Mouse (Mus musculus): Measurements from ENCODE around the gene Csrnp3. TPM values are rescaled to one million over a fixed set of nuclear protein-coding genes. Genes with fewer than 3 reads are reported as not detected.
"Not testable (repeated sequence)": the region's sequence is repeated elsewhere in the genome, so short reads cannot be mapped to it uniquely, and the experiment has no call there.

Csrnp3 gene
- under 1 TPM; 0.34 to 0.39 TPM for total RNA-seq (2021)
- polyA plus RNA-seq (2012; rRNA removed) = 0.04 and 0.23 TPM in 2 replicates
- long read RNA-seq = 0 reads

- H3K27me3 ChIP-seq (ENCODE audit: control insufficient read depth, insufficient read depth, low read length) = 0 out of 2 replicates have a peak, but pooled peaks cover 4% of the 10 kb centered on the region
- no peak within 1 kb of the TSS for H3K9ac ChIP-seq (ENCODE audit: low read depth, low read length)
- intact Hi-C loops (cut with DNase I) = no loop called here
- H3K79me2 ChIP-seq (replicated peaks; ENCODE audit: control insufficient read depth, insufficient read depth, low read length) = no peaks in the 10 kb centered on the region
- H3K36me3 ChIP-seq (ENCODE audit: control insufficient read depth, insufficient read depth, low read length) = no peaks in the 10 kb centered on the region
- no peak within 1 kb of the TSS for H3K27ac ChIP-seq
- TF ChIP-seq POLR2A (IDR thresholded peaks at IDR 0.05; ENCODE audit: insufficient read depth, low read depth, low read length) = no peak
- TF ChIP-seq EP300 (IDR thresholded peaks at IDR 0.05; ENCODE audit: insufficient read depth, low read depth, low read length) = no peak
- no peak for TF ChIP-seq CTCF (IDR thresholded peaks at IDR 0.05)
- DNase-seq = peak in 1 of 2 experiments; percentile 10
- 5% methylated on average over 6 of the region's 6 CpGs for WGBS
- H3K4me3 ChIP-seq = peak within 1 kb of the TSS; percentile 17; the same call in 1 of the 2 replicates
- no peaks in the 10 kb centered on the region for H3K4me1 ChIP-seq (ENCODE audit: control insufficient read depth, insufficient read depth, low read length)
Observed at GRCm38 (mm10) chr2:65845551-65845950, at the start of gene Csrnp3. TSS of gene Csrnp3 (plus strand) at chr2:65845767.

- Histone ChIP-seq H3K79me2 (replicated peaks; ENCODE audit: control insufficient read depth, insufficient read depth, low read length) (no peaks in the 10 kb centered on the region), H3K4me1 (ENCODE audit: control insufficient read depth, insufficient read depth, low read length) (no peaks in the 10 kb centered on the region), H3K27me3 (ENCODE audit: control insufficient read depth, insufficient read depth, low read length) (no peaks in the 10 kb centered on the region), H3K36me3 (ENCODE audit: control insufficient read depth, insufficient read depth, low read length) (no peaks in the 10 kb centered on the region), H3K4me3 (no peak overlapping the region), H3K27ac (no peak overlapping the region), H3K9ac (ENCODE audit: low read depth, low read length) (no peak overlapping the region)
- no peak for DNase-seq
- TF ChIP-seq CTCF (IDR thresholded peaks at IDR 0.05) = no peak
- TF ChIP-seq EP300 (IDR thresholded peaks at IDR 0.05; ENCODE audit: insufficient read depth, low read depth, low read length) = no peak
- TF ChIP-seq POLR2A (IDR thresholded peaks at IDR 0.05; ENCODE audit: insufficient read depth, low read depth, low read length) = no peak
- intact Hi-C loops (cut with DNase I) = no loop called here
- 54% methylated on average over 1 of the region's 1 CpGs for WGBS
Observed at GRCm38 (mm10) chr2:65801054-65801709, 44.4 kb upstream of the Csrnp3 start.

GRCm38 (mm10) chr2:65806556-65806955, 39.0 kb upstream of the Csrnp3 start:
- no peaks in the 10 kb centered on the region for H3K79me2 ChIP-seq (replicated peaks; ENCODE audit: control insufficient read depth, insufficient read depth, low read length)
- no peak for DNase-seq
- no peaks in the 10 kb centered on the region for H3K27me3 ChIP-seq (ENCODE audit: control insufficient read depth, insufficient read depth, low read length)
- intact Hi-C loops (cut with DNase I) = no loop called here
- WGBS = 82% methylated on average over 6 of the region's 6 CpGs
- H3K9ac ChIP-seq (ENCODE audit: low read depth, low read length) = no peak overlapping the region
- TF ChIP-seq EP300 (IDR thresholded peaks at IDR 0.05; ENCODE audit: insufficient read depth, low read depth, low read length) = no peak
- no peak for TF ChIP-seq POLR2A (IDR thresholded peaks at IDR 0.05; ENCODE audit: insufficient read depth, low read depth, low read length)
- no peak for TF ChIP-seq CTCF (IDR thresholded peaks at IDR 0.05)
- no peaks in the 10 kb centered on the region for H3K4me1 ChIP-seq (ENCODE audit: control insufficient read depth, insufficient read depth, low read length)
- H3K27ac ChIP-seq = no peak overlapping the region
- no peaks in the 10 kb centered on the region for H3K36me3 ChIP-seq (ENCODE audit: control insufficient read depth, insufficient read depth, low read length)
- no peak overlapping the region for H3K4me3 ChIP-seq

GRCm38 (mm10) chr2:65811203-65811602, 34.4 kb upstream of the Csrnp3 start:
- H3K4me1 ChIP-seq (ENCODE audit: control insufficient read depth, insufficient read depth, low read length); H3K9ac ChIP-seq (ENCODE audit: low read depth, low read length); intact Hi-C loops (cut with DNase I); H3K79me2 ChIP-seq (replicated peaks; ENCODE audit: control insufficient read depth, insufficient read depth, low read length); H3K27ac ChIP-seq; H3K27me3 ChIP-seq (ENCODE audit: control insufficient read depth, insufficient read depth, low read length); DNase-seq; H3K36me3 ChIP-seq (ENCODE audit: control insufficient read depth, insufficient read depth, low read length); H3K4me3 ChIP-seq: not testable (repeated sequence)
- WGBS = 92% methylated on average over 6 of the region's 6 CpGs

GRCm38 (mm10) chr2:65818080-65818796, 27.3 kb upstream of the Csrnp3 start:
- TF ChIP-seq CTCF (IDR thresholded peaks at IDR 0.05) (no peak), POLR2A (IDR thresholded peaks at IDR 0.05; ENCODE audit: insufficient read depth, low read depth, low read length) (no peak), EP300 (IDR thresholded peaks at IDR 0.05; ENCODE audit: insufficient read depth, low read depth, low read length) (no peak)
- DNase-seq = peak; percentile 20
- Histone ChIP-seq H3K4me1 (ENCODE audit: control insufficient read depth, insufficient read depth, low read length) (peaks cover 1% of the 10 kb centered on the region; the same call in 1 of the 2 replicates), H3K36me3 (ENCODE audit: control insufficient read depth, insufficient read depth, low read length) (no peaks in the 10 kb centered on the region), H3K4me3 (peak overlapping the region; percentile 13; the same call in 1 of the 2 replicates), H3K27ac (no peak overlapping the region), H3K9ac (ENCODE audit: low read depth, low read length) (no peak overlapping the region), H3K79me2 (replicated peaks; ENCODE audit: control insufficient read depth, insufficient read depth, low read length) (no peaks in the 10 kb centered on the region), H3K27me3 (ENCODE audit: control insufficient read depth, insufficient read depth, low read length) (no peaks in the 10 kb centered on the region)
- intact Hi-C loops (cut with DNase I) = no loop called here
- 18% methylated on average over 20 of the region's 20 CpGs for WGBS
